Mouse (Mus musculus) frontal cortex, postnatal 25 days (tissue): ENCODE results near the gene Bri3.

Experiments
- DNase-seq, 2 experiments: peaks; one replicate each; pipeline ENCODE4 v3.0.0; 2022; ENCODE audit warnings: low spot score in 2 of 2

Bri3 gene

DNA sequence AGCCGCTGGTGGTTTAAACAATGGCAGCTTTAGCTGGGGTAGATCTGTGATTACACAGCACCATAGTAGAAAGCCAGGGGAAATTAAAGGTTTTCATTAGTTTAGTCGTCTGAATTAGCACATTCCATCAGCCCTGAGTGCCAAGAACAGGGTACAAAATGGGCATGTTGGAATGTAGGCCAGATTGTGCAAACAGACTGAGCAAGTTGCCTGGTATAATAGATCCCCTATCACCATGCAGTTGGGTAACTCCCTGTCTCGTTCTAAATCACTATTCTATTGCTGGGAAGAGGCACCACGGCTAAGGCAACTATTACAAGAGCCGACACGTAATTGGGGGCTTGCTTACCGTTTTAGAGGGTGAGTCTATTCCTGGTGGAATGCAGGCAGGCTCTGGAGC lies 9.5 kb upstream of the Bri3 start:
- no peak for DNase-seq

- DNase-seq, result no peak
Observed at GRCm38 (mm10) chr5:144238969-144239368, 5.3 kb upstream of the Bri3 start.

DNA sequence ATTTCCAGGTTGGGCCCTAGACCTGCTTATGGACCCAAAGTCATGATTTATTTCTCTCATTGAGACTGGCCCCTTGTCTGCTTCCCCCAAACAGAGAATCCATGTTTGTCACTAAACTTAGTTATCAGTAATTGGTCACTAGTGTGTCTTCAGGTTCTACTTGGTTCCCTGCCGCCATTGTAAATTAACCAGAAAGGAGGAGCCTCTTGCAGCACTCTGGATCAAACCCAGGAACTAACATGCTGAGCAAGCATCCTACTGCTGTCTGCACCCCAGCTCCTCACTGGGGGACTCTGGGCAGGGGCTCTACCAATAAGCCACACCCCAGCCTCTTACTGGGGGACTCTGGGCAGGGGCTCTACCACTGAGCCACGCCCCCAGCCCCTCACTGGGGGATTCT lies 1.4 kb downstream of the Bri3 start:
- DNase-seq, result no peak

GRCm38 (mm10) chr5:144246669-144247068 lies 2.4 kb downstream of the Bri3 start:
- DNase-seq, result no peak

DNA sequence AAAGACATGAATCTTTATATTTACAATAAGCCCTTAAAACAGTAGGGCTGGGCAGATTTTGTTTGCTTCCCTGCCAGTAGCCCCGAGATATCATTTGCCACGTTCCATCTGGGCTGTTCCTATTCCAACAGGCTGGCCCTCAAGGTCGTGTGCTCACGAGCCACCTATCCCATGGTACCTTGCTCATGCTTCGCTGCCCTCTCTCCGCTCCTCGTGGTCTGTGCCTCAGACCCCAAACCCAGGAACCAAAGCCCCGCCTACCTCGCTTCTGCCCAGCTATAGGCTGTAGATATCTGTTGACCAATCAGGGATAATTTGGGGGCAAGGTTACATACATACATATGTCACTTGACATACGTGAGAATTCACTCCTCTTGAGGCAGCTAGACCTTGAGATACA lies 3.1 kb downstream of the Bri3 start:
- DNase-seq, result no peak

DNA sequence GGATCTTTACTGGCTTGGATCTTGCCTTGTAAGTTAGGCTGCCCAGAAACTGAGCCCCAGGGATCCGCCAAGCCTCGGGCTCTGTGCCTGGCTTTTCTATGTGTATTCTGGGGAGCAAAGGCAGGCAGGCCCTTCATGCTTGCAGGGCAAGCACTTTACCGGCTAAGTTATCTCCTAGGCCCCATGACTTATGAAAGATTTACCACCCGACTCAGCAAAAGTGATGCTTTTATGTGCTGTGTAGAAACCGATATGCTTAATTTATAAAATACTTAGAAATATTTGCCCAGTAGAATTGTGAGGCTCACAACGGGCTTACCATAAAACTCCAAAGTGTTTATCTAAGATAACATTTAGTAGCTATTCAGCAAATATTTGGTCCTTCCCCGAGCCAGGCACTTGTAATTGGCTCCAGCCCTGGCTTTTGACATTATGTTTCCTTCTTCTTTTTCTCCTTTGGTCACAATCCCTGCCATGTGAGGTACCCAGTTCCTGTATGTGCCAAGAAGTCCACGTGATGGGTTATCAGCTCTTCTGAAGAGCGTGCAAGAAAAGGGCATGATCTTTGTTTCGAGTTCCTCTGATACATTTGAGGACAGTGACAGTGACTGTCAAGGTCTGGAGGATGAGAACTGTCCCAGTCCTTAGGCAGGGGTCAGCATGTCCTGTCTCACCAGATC lies 3.8 kb downstream of the Bri3 start:
- DNase-seq, result no peak

DNA sequence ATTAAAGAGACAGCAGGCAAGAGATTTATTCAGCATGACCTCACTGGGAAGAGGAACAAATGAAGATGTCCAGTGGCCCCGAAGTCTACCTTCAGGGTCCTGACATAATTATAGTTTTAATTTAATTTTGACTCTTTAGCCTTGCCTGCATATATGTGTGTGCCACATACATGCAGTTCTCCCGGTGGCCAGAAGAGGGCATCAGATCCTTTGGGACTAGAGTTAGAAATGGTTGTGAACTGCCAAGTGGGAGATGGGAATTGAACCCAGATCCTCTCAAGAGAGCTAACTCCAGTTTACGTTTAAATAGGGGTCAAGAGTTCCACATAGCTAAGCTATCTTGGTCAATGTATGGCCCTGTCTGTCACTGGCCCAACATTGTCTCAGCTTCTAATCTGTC lies 5.6 kb downstream of the Bri3 start:
- no peak for DNase-seq

GRCm38 (mm10) chr5:144251876-144252577 lies 7.8 kb downstream of the Bri3 start:
- DNase-seq, result no peak

- no peak for DNase-seq
Observed at GRCm38 (mm10) chr5:144253212-144253611, 9.0 kb downstream of the Bri3 start.

DNA sequence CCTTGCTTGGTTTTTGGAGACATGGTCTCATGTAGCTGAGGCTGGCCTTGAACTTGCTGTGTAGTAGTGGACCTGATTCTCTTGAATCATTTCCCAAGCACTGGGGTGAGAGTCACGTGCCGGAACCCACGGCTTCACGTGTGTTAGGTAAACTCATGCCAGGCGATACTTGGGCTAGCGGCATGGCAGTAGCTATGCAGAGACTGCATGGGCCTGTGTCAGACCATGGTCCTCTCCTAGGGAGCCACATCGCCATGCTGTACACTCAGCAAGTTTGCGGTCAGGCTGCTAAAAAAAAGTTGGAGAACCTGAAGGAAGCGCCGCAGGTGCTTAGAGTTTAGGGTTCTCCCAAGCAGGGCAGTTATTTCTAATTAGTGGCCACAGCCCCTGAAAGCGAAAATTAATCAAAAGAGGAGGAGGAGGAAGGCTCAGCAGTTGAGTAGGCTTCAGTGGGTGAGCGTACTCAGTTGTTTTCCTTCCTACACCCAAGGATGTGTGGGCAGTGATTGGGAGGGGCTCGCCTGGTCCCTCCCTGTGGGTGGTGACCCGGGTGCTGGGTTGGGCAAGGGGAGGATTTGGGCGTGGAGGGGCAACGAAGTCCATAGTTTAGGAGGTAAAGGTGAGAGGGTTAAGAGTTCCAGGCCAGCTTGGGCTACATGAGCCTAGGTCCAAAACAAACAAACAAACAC lies 10.0 kb downstream of the Bri3 start:
- no peak for DNase-seq

DNA sequence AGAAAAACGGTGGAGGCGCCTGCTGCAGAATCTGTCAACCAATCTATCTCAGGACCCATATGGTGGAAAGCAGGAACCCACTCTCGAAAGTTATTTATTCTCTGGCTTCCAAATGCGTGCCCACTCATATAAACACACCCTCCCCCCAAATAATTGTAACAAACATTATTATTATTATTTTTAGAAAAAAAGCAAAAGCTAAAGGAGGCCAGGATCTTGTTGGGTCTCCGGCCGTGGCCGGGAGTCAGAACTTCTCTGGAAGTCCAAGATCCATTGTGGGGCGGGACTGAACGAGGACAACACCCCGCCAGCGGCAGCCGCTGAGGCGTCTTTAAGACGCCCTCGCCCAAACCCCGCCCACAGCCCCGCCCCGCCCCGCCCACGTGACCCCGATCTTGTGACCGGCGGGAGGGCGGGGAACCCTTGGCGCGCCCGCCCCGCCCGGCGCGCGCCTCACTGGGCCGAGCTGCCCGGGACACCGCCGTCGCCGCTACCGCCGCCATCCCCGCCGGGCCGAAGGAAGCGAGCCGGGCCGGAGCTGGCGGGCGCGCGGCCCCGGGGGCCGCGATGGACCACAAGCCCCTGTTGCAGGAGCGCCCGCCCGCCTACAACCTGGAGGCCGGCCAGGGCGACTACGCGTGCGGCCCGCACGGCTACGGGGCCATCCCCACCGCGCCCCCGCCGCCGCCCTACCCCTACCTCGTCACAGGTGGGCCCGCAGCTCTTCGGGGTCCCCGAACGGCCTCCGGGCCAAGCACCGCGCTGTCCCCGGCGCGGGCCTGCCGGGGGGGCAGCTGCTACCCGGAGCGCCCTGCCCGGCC lies 10.8 kb downstream of the Bri3 start:
- DNase-seq, result peak; percentile 49 to 62

DNA sequence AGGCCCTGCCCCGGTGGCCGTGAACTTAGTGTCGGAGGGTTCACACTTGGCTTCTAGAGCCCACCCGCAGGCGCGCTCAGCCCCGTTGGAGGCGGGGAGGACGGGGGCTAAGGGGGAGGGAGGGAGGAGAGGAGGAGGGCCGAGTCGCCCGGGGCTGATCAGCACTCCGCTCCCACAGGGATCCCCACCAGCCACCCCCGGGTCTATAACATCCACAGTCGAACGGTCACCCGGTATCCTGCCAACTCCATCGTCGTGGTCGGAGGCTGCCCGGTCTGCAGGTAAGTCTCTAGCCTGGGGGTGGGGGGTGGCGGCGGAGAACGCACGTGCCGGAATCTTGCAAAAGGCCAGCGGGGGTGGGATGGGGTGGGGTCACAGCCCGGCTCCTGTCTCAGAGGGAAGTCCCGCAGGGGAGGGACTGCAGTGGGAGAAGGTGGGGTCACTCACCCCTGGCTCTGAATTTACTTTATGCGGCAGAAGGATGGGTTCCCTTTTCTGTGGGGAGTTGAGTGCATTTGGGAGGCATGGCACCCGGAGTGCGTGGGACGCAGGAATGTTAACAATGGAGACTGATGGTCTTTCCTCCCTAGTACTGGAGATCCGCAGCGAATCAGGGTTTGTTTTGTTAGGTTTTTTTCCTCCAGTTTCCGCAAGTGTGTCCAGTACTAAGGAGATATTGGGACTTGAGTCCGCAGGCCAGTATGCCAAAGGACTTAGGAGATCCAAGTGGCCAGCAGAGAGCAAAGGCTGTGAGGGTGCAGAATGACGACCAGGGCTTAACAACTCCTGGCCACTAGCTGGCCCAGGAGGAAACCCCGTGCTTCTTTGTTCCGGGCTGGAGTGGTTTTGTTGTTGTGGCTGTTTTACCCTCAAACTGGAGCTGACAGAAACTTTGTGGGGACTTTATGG lies 11.6 kb downstream of the Bri3 start:
- DNase-seq, result no peak

DNA sequence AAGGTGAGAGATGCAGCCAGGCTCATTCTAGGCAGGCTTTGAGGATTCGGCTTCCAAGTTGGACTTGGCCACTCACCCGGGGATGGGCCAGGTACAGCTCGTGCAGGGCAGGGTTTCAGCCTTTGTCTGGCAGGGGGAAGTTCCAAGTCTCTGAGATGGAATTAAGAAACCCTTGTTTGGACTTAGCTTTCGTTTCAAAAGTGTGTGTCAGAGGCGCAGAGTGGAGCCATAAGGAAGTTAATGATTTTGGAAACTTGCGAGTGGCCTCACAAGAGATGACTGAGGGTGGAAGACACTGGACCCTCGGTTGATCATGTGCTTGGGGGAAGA lies 12.3 kb downstream of the Bri3 start:
- DNase-seq, result no peak

GRCm38 (mm10) chr5:144256888-144257287 lies 12.7 kb downstream of the Bri3 start:
- DNase-seq, result no peak

DNA sequence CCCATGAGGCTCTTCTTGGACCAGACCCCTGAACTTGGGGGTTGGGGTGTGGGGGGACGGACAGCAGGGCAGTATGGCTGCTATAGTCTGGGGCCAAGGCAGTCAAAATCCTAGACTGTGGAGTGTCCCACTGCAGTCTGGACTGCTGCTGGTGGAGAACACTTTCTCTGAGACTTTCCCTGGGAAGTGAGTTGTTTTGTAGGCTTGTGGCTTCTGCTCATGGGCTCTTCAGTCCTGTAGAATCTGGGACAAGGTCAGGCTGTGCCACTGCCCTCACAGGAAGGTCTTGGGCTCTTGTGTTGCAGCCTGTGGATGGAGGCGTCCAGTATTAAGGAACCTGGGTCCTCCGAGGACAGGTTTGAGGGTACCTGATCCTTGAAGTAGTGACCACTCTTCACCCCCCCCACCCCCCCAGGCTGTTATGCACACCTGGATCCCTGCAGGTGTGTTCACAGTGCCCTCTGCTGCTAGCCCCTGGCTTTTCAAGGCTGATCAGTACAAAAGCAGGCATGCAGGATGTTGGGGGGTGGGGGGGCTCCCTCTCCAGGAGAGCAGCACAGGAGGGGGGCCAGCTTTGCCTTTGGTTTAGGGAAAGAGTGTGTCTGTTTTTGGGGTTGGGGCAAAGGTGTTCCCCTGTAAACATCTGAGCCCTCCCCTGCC lies 13.3 kb downstream of the Bri3 start:
- DNase-seq, result no peak

- no peak for DNase-seq
Observed at GRCm38 (mm10) chr5:144258131-144258611, 13.9 kb downstream of the Bri3 start.

- no peak for DNase-seq
Observed at GRCm38 (mm10) chr5:144258687-144259086, 14.4 kb downstream of the Bri3 start.

DNA sequence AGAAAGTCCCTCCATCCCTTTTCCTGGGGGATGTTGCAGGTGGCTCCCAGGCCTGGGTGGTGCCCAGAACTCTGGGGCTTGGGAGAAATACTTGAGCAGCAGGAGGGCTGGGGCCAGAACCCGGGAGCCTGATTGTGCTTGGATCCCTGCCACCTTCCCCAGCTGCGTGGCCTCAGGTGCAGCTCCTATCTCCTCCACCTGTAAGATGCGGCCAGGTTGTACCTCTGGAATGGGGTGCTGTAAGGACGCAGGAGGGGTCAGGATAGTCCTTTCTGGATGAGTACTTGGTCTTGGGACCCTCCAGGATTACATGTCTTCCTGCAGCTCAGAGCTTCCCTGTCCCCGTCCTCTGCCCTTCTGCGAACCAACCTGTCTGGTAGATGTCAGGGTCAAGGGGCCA lies 15.0 kb downstream of the Bri3 start:
- no peak for DNase-seq

GRCm38 (mm10) chr5:144260464-144260863 lies 16.2 kb downstream of the Bri3 start:
- DNase-seq, result no peak

DNA sequence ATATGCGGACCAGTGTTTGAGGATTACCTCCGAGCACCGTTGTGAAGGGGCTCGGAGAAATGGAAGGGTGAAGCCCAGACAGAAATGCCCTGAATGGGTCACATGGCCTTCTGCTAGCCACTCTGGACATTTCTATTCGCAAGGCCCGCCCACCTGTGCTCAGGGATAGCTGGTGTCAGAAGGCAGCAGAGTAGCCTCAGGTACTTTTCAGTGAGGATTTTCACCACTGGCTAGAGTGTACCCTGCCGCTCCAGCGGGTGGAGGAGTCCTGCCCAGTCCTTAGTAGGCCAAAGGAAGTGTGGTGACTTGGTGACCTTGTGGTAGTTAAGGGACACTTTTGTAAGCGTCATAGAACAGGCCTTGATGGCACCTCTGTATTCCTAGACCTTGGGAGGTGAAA lies 17.1 kb downstream of the Bri3 start:
- no peak for DNase-seq

DNA sequence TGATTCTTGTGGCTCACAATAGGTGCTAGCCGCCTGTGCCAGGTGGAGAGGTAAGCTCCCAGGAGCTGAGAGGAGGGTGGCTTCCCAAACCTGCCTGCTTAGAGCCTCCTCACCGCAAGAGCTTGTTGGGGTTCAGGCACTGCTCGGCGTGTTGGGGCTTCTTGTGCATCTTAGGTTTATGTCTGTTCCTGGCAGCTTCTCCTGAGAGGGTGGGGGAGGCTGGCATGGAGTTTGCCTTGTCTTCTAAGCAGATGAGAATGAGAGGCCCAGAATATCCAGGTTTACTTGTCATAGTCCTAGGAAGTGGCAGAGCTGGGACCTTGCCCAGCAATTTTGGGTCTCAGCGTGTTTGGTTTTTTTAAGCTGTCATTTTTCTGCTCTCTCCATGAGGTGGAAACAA lies 17.6 kb downstream of the Bri3 start:
- no peak for DNase-seq
